Mouse (Mus musculus) monocyte, adult 5-6 weeks (primary cell): ENCODE data around the gene Rbm11. TPM values are rescaled to one million over a fixed set of nuclear protein-coding genes. Genes with fewer than 3 reads are reported as not detected.

Experiments
- ATAC-seq: fragments of 153-309, 156-312 bp; replicated peaks from 2 replicates; pipeline ENCODE4 v1.8.0; 2017; ENCODE audit warnings: mild to moderate bottlenecking; ENCODE audit not compliant: low TSS enrichment, insufficient number of reproducible peaks, severe bottlenecking, poor library complexity, low FRiP score
- total RNA-seq: library from RNA; stranded (forward); fragments of 200-1000, 200-491, 200-594 nt; gene quantifications from 3 replicates; pipeline ENCODE4 v1.2.3, GENCODE M21; 2017

The Rbm11 gene
- total RNA-seq, result 0.38 to 1.5 TPM (median 0.85 TPM) in 3 replicates

DNA sequence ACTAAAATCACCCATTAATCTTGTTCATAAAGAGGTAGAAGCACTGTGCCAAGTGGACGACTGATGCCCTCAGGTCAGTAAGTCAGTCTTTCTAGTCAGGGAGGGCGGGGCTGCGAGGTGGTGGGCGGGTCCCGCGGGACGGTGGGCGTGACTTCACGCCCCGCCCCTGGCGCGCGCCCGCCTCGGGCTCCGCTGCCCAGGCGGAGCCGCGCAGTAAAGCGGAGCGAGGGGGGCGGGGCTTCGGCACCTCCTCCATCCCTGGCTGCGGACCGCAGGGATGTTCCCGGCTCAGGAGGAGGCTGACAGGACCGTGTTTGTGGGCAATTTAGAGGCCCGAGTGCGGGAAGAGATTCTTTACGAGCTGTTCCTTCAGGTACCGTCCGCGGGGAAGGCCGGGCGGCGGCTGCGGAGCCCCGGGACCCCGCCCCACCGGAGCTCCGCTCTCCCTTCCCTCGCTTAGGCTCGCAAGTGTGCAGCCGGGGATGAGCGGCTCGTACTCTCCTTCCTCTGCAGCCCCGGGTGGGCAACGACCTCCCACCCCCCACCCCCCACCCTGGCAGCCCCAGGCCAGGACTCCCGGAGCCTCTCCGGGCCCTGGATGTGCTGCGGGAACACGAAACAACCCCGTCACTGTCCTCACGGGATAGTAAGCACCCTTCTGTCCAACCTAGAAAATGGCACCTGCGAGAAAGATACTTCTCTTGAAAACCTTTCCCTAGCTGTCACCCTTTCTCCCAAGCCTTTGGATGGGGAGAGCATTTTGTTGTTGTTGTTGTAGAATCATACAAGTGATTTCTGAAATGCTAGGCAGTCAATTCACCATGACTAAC lies at the start of gene Rbm11:
Gene Rbm11 (plus strand): TSS at position 174 of the 830 bp plus-strand sequence.
- ATAC-seq, result peak; percentile 74

DNA sequence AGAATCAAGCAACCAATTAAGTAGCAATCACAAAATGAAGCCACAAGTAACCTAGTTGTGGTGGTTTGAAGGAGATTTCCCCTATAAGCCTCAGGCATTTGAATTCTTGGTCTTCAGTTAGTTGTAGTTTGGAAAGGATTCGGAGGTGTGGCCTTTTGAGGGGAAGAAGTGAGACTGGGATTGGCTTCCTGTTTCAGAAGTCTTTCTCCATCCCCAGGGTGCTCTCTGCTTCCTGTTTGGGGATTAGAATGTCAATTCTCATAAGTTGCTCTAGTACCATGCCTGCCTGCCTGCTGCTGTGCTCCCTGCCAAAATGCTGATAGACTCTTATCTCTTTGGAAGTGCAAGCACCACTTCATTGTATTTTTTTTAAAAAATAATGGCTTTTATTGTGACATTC lies 47.3 kb upstream of the Rbm11 start:
- no peak for ATAC-seq

GRCm38 (mm10) chr16:75562910-75563309 lies 29.7 kb upstream of the Rbm11 start:
- ATAC-seq, result no peak

DNA sequence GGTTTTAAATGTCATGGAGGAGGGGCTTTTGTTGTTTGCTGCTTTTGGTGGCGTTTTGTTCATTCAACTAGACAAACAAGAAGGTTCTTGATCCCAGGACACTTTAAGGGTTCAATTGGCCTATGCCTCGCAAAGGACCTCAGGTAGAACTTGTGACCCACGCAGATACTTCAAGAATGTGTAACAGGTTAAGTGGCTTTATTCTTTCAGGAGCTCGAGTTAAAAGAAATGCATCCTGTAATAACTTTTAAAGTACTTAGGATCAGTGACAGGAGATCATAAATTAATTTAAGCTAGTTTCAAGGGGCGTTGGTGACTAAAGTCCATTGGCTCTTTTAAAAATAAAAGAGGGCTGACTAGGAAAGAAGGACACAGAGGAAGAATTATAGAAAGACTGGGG lies 10.4 kb upstream of the Rbm11 start:
- ATAC-seq, result no peak

GRCm38 (mm10) chr16:75585961-75586360 lies 6.7 kb upstream of the Rbm11 start, which contains the start of gene Lipi:
Lipi (minus strand) TSS chr16:75586061.
- no peak for ATAC-seq

- ATAC-seq, result no peak
Observed at GRCm38 (mm10) chr16:75586466-75586865, 6.2 kb upstream of the Rbm11 start.

- no peak for ATAC-seq
Observed at GRCm38 (mm10) chr16:75593501-75594183, 998 bp downstream of the Rbm11 start.

DNA sequence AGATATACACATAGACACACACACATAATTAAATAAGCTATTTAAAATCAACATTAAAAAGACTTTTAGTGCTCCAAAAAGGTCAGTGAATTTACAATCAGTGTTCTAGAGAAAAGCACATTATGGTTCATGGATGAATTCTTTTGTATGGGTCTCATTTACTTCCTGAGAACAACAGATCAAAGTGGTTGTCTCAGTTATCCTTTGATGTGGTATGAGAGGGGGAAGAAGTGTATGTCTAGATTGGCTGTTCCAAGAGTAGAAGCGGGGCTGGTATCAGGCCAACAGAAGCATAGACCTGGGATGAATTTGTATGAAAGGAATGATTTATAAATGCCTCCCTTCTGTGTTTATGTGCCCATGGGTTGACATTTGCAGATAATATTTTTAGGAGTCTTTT lies 13.8 kb downstream of the Rbm11 start:
- no peak for ATAC-seq

- ATAC-seq, result no peak
Observed at GRCm38 (mm10) chr16:75612561-75612960, 19.9 kb downstream of the Rbm11 start.

- no peak for ATAC-seq
Observed at GRCm38 (mm10) chr16:75617651-75618349, 25.2 kb downstream of the Rbm11 start.

DNA sequence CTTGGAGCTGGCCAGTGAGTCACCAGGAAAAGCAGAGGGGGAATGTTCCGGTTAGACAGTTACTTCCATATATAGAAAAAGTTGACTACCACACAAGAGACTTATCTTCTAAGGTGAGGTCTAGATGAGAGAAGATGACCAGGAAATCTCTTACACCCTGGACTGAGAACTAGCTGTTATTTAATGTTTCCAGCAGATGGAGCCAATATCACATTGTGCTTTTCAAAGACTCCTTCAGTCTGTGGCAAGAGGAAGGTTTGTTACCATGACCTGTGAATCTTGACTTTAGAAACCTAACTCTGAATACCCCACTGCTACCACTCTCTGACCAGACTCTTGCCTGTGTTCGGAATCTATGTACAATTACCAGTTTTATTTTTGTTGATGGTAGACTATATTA lies 35.2 kb downstream of the Rbm11 start:
- ATAC-seq, result no peak

Other genes with a start within 250 kb of the Rbm11 start
- not detected in 3 replicates for gene Lipi, start 6.8 kb upstream of the Rbm11 start, total RNA-seq
- 34.0 to 34.8 TPM (median 34.2 TPM) in 3 replicates for gene Hspa13, start 174.3 kb downstream of the Rbm11 start, total RNA-seq